Mouse (Mus musculus): ENCODE data around the gene Apoc2. TPM values are rescaled to one million over a fixed set of nuclear protein-coding genes. Genes with fewer than 3 reads are reported as not detected.

The Apoc2 gene
- polyA plus RNA-seq, 1 experiment from 2014 or later: 4.0 TPM

GRCm38 (mm10) chr7:19671511-19671910, 6.2 kb downstream of the Apoc2 start:
- no peak overlapping the region for H3K4me2 ChIP-seq
- no peaks in the 10 kb centered on the region for H3K36me3 ChIP-seq
- no peak for ATAC-seq (ENCODE audit: borderline replicate concordance, extremely low read depth, low FRiP score, low TSS enrichment)
- peaks cover 5% of the 10 kb centered on the region for H3K4me1 ChIP-seq
- H3K9me3 ChIP-seq: no peaks in the 10 kb centered on the region
- no peak overlapping the region for H3K9ac ChIP-seq
- H3K4me3 ChIP-seq: no peak overlapping the region
- H3K27ac ChIP-seq: no peak overlapping the region
- H3K27me3 ChIP-seq: no peaks in the 10 kb centered on the region
- 64% methylated on average over 10 of the region's 10 CpGs for WGBS

DNA sequence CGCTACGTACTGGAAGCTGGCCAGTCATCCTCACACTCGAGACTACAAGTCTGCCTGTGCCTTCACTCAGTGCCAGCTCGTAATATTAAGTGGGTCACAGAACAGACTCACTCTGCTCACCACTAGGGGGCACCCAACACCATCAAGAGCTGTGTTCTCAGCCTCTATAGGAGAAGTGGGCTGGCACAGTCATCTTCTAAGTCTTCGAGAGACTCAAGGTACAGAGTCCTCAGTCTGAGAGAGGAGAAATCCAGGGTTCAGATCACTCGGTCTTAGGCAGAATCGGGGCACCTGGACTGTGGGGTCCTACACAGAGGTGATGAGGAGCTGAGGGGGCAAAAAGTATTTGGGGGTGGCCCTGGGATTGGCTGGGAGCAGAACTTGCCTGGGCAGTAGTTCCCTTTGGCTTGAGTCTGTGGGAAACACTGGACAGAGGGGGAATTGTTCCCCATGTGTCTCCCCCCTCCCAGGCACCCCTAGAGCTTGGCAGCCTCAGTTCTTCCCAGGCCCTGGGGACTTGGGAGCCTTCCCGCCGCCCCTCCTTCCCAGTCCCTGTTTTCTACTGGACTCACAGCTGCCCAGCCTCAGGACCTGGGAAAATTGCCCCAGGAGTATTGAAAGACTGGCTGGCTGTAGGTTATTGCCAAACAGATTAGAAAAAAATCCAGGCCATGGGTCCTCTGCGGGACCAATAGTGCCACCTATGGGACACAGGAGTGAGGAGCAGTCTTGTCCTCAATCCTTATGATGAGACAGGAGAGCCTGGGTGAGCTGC, 8.6 kb downstream of the Apoc2 start:
- H3K9ac ChIP-seq: no peak overlapping the region; the same call in 1 of the 2 replicates
- no peaks in the 10 kb centered on the region for H3K9me3 ChIP-seq
- peak; percentile 81 for ATAC-seq (ENCODE audit: borderline replicate concordance, extremely low read depth, low FRiP score, low TSS enrichment)
- no peaks in the 10 kb centered on the region for H3K36me3 ChIP-seq
- peaks cover 10% of the 10 kb centered on the region for H3K4me1 ChIP-seq
- H3K27me3 ChIP-seq: no peaks in the 10 kb centered on the region
- 5% methylated on average over 10 of the region's 10 CpGs for WGBS
- peak overlapping the region; percentile 52 for H3K27ac ChIP-seq
- no peak overlapping the region for H3K4me3 ChIP-seq
- H3K4me2 ChIP-seq: peak overlapping the region; percentile 43

DNA sequence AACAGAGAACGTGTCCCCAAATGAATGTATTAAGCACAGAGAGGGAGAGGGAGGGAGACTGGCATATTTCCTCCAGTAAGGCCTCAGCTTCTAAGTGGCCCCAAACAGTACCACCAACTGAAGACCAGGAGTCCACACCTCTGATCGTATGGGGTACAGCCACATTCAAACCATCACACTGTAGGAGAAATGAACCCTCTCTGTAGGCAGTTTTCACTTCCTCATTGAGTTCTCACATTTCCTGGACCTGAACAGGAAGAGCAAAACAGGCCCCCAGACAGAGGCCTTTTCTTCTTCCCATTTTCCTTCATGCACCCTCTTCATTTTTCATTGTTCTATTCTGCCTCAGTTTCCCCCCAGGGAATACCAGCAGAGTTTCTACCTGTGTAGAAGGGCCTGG, 10.3 kb downstream of the Apoc2 start:
- H3K27ac ChIP-seq: no peak overlapping the region
- H3K4me1 ChIP-seq: peaks cover 19% of the 10 kb centered on the region
- H3K4me2 ChIP-seq: no peak overlapping the region
- WGBS: 57% methylated on average over 2 of the region's 2 CpGs
- no peaks in the 10 kb centered on the region for H3K27me3 ChIP-seq
- no peaks in the 10 kb centered on the region for H3K9me3 ChIP-seq
- H3K4me3 ChIP-seq: no peak overlapping the region
- no peak for ATAC-seq (ENCODE audit: borderline replicate concordance, extremely low read depth, low FRiP score, low TSS enrichment)
- H3K9ac ChIP-seq: no peak overlapping the region
- no peaks in the 10 kb centered on the region for H3K36me3 ChIP-seq

DNA sequence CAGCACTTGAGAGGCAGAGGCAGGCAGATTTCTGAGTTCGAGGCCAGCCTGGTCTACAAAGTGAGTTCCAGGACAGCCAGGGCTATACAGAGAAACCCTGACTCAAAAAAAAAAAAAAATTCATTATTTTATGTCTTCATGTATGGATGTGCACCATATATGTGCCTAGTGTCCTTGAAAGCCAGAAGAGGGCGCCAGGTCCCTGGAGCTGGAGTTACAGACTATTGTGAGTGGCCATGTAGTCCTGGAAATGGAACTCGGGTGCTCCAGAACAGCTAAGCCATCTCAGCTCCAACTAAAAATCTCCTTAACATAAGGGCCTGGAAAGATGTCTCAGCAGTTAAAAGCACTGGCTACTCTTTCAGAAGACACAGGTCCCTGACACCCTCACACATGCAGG, 11.0 kb downstream of the Apoc2 start:
- Histone ChIP-seq H3K9ac (no peak overlapping the region), H3K9me3 (no peaks in the 10 kb centered on the region), H3K4me1 (peaks cover 19% of the 10 kb centered on the region), H3K36me3 (peaks cover 4% of the 10 kb centered on the region), H3K27ac (no peak overlapping the region), H3K4me2 (no peak overlapping the region), H3K4me3 (no peak overlapping the region), H3K27me3 (no peaks in the 10 kb centered on the region)
- WGBS: 68% methylated on average over 3 of the region's 3 CpGs
- no peak for ATAC-seq (ENCODE audit: borderline replicate concordance, extremely low read depth, low FRiP score, low TSS enrichment)

DNA sequence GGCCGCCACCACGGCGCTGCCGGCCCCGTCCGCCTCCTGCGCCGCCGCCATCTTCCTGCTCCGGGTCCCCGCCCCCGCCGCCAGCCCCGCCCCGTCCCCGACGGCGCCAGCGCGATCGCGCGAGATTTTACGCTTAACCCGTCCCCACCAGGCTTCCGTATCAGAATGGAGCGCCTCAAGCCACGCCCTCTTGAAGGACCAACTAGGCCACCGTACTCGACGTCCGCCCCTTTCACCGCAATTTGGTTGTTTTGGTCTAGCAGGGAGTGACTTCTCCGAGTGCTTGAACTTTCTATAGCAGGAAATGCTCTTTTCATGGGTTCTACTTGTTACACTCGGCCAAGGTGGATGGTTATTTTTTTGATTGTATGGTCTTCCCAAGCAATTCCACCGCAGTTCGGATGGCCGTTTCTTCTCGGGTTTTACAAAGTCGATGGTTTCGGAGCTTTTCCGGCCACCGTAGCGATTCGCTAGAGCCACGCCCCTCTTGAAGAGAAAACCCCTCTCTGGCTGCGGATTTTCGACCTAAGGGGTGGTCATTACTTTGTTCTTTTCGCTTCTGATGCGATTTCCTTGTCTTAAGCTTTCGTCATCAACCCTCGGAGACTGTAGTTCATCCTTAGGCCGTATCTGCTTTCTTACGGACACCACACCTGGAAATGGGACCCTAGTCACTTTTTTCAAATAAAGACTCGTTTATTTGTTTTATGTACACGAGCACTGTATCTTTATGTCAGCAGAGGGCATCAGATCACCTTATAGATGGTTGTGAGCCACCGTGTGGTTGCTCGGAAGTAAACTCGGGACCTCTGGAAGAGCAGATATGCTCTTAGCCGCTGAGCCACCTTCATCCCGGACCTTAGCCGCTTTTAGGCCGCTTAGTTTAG, 12.5 kb downstream of the Apoc2 start, which contains the start of gene Clptm1:
Gene Clptm1, minus strand, starts transcription at position 79 of the 887 bp plus-strand sequence.
- peak; percentile 89 for ATAC-seq (ENCODE audit: borderline replicate concordance, extremely low read depth, low FRiP score, low TSS enrichment)
- peak within 1 kb of the TSS; percentile 98 for H3K4me3 ChIP-seq
- peaks cover 6% of the 10 kb centered on the region for H3K36me3 ChIP-seq
- peak within 1 kb of the TSS; percentile 69 for H3K4me2 ChIP-seq
- peak within 1 kb of the TSS; percentile 95 for H3K27ac ChIP-seq
- no peaks in the 10 kb centered on the region for H3K27me3 ChIP-seq
- peak within 1 kb of the TSS; percentile 98 for H3K9ac ChIP-seq
- no peaks in the 10 kb centered on the region for H3K9me3 ChIP-seq
- peaks cover 19% of the 10 kb centered on the region for H3K4me1 ChIP-seq
- WGBS: under 1% methylated on average over 63 of the region's 63 CpGs

- Histone ChIP-seq H3K9me3 (no peaks in the 10 kb centered on the region), H3K4me2 (peak overlapping the region; percentile 69), H3K27ac (peak overlapping the region; percentile 95; the same call in 1 of the 2 replicates), H3K4me1 (peaks cover 19% of the 10 kb centered on the region), H3K4me3 (peak overlapping the region; percentile 98), H3K27me3 (no peaks in the 10 kb centered on the region), H3K36me3 (peaks cover 10% of the 10 kb centered on the region), H3K9ac (peak overlapping the region; percentile 98)
- WGBS: under 1% methylated on average over 35 of the region's 37 CpGs
- ATAC-seq (ENCODE audit: borderline replicate concordance, extremely low read depth, low FRiP score, low TSS enrichment): peak; percentile 19
These were observed 13.2 kb downstream of the Apoc2 start for GRCm38 (mm10) chr7:19664455-19664954.

GRCm38 (mm10) chr7:19663940-19664339, 13.8 kb downstream of the Apoc2 start:
- peak overlapping the region; percentile 98 for H3K4me3 ChIP-seq
- H3K9me3 ChIP-seq: no peaks in the 10 kb centered on the region
- H3K4me2 ChIP-seq: peak overlapping the region; percentile 69
- H3K4me1 ChIP-seq: peaks cover 15% of the 10 kb centered on the region
- no peak overlapping the region for H3K27ac ChIP-seq
- no peak for ATAC-seq (ENCODE audit: borderline replicate concordance, extremely low read depth, low FRiP score, low TSS enrichment)
- peaks cover 10% of the 10 kb centered on the region for H3K36me3 ChIP-seq
- WGBS: 13% methylated on average over 8 of the region's 8 CpGs
- H3K27me3 ChIP-seq: no peaks in the 10 kb centered on the region
- peak overlapping the region; percentile 98 for H3K9ac ChIP-seq

GRCm38 (mm10) chr7:19652614-19653013, 25.1 kb downstream of the Apoc2 start:
- no peaks in the 10 kb centered on the region for H3K27me3 ChIP-seq
- no peak for ATAC-seq (ENCODE audit: borderline replicate concordance, extremely low read depth, low FRiP score, low TSS enrichment)
- no peaks in the 10 kb centered on the region for H3K4me1 ChIP-seq
- no peak overlapping the region for H3K27ac ChIP-seq
- 87% methylated on average over 2 of the region's 2 CpGs for WGBS
- H3K36me3 ChIP-seq: peaks cover 68% of the 10 kb centered on the region
- H3K9me3 ChIP-seq: no peaks in the 10 kb centered on the region
- no peak overlapping the region for H3K4me2 ChIP-seq
- H3K4me3 ChIP-seq: no peak overlapping the region
- no peak overlapping the region for H3K9ac ChIP-seq

GRCm38 (mm10) chr7:19651063-19651786, 26.5 kb downstream of the Apoc2 start:
- Histone ChIP-seq H3K27ac (no peak overlapping the region), H3K4me2 (no peak overlapping the region), H3K27me3 (no peaks in the 10 kb centered on the region), H3K36me3 (peaks cover 74% of the 10 kb centered on the region), H3K9me3 (no peaks in the 10 kb centered on the region), H3K9ac (no peak overlapping the region), H3K4me1 (no peaks in the 10 kb centered on the region), H3K4me3 (no peak overlapping the region)
- WGBS: 85% methylated on average over 6 of the region's 6 CpGs
- no peak for ATAC-seq (ENCODE audit: borderline replicate concordance, extremely low read depth, low FRiP score, low TSS enrichment)

GRCm38 (mm10) chr7:19641223-19641622, 36.5 kb downstream of the Apoc2 start:
- ATAC-seq (ENCODE audit: borderline replicate concordance, extremely low read depth, low FRiP score, low TSS enrichment): no peak
- no peaks in the 10 kb centered on the region for H3K9me3 ChIP-seq
- no peak overlapping the region for H3K27ac ChIP-seq
- 90% methylated on average over 4 of the region's 4 CpGs for WGBS
- no peak overlapping the region for H3K9ac ChIP-seq
- H3K27me3 ChIP-seq: no peaks in the 10 kb centered on the region
- H3K36me3 ChIP-seq: peaks cover 94% of the 10 kb centered on the region
- H3K4me3 ChIP-seq: no peak overlapping the region
- H3K4me1 ChIP-seq: no peaks in the 10 kb centered on the region
- H3K4me2 ChIP-seq: no peak overlapping the region

DNA sequence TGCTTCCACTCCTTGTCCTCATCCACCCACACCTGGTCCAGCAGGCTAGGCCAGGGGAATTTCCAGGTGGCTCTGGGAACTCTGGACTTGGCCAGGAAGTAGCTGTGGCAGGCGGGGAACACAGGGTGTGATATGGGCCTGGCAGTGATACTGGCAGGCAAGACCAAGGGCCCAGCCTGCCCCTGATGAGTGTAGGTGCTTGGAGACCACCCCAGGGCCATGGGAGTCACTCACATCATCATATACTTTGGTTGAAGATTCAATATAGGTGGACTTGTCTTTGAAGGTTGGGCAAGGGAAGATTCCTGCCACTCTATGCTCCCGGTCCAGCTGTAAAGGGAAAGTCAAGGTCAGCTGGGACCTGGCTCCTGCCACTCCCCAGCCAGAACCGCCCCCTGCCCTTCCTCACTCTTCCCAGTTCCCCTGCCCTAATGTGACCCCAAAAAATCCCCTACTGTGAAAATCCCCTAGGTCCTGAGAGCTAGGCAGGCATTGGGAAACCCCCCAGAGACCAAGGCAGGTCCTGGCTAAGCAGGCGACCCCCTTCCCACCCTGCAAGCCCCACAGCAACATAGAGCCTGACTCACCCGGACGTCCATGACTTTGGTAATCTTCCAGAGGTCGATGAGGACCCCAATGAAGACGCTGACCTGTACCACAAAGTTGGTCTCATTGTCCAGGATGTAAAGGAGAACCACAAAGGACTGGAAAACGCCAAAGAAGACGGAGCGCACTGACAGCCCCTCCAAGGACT, 42.5 kb downstream of the Apoc2 start:
- Histone ChIP-seq H3K4me1 (no peaks in the 10 kb centered on the region), H3K27me3 (no peaks in the 10 kb centered on the region), H3K36me3 (peaks cover 78% of the 10 kb centered on the region), H3K9me3 (no peaks in the 10 kb centered on the region), H3K4me2 (no peak overlapping the region), H3K9ac (no peak overlapping the region), H3K27ac (no peak overlapping the region), H3K4me3 (no peak overlapping the region)
- no peak for ATAC-seq (ENCODE audit: borderline replicate concordance, extremely low read depth, low FRiP score, low TSS enrichment)
- 82% methylated on average over 11 of the region's 11 CpGs for WGBS

All from lung, embryonic 15.5 days (tissue).